Mouse (Mus musculus): Measurements from ENCODE around the gene Prkcz. TPM values are rescaled to one million over a fixed set of nuclear protein-coding genes. Genes with fewer than 3 reads are reported as not detected.
A peak's percentile ranks its signal among the peaks of the same experiment; 100 is the strongest.
"Not testable (repeated sequence)": the region's sequence is repeated elsewhere in the genome, so short reads cannot be mapped to it uniquely, and the experiment has no call there.

Gene Prkcz
- polyA plus RNA-seq, 1 experiment from 2014 or later = 8.3 TPM

- 83% methylated on average over 6 of the region's 6 CpGs for WGBS
- Histone ChIP-seq H3K4me3 (no peak overlapping the region), H3K27ac (ENCODE audit: poor library complexity, severe bottlenecking) (no peak overlapping the region), H3K27me3 (replicated peaks) (no peaks in the 10 kb centered on the region), H3K4me2 (no peak overlapping the region), H3K9ac (no peak overlapping the region), H3K9me3 (replicated peaks) (no peaks in the 10 kb centered on the region), H3K4me1 (replicated peaks) (peaks cover 22% of the 10 kb centered on the region), H3K36me3 (peaks cover 26% of the 10 kb centered on the region)
- ATAC-seq (ENCODE audit: insufficient number of reproducible peaks, low FRiP score) = no peak
These were observed 108.9 kb downstream of the Prkcz start for GRCm38 (mm10) chr4:155252253-155252652.

DNA sequence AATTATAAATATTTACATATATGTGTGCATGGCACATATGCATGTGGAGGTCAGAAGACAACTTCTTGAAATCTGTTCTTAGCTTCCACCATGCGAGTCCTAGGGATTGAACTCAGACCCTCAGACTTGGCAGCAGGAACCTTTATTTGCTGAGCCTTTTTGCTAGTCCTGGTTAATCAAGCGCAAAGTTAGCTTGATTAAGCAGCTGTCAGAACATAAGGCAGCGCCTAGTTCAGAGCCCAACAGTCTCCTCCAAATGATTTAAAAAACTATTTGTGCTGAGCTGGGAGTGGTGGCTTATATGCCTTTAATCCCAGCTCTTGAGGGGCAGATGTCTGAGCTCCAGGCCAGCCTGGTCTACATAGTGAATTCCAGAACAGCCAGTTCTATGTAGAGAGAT is 110.0 kb downstream of the Prkcz start:
- WGBS = 81% methylated on average over 3 of the region's 3 CpGs
- no peaks in the 10 kb centered on the region for H3K27me3 ChIP-seq (replicated peaks)
- no peak for ATAC-seq (ENCODE audit: insufficient number of reproducible peaks, low FRiP score)
- H3K27ac ChIP-seq (ENCODE audit: poor library complexity, severe bottlenecking) = peak overlapping the region; percentile 96; the same call in 1 of the 2 replicates
- peak overlapping the region; percentile 82 for H3K9ac ChIP-seq
- peaks cover 17% of the 10 kb centered on the region for H3K36me3 ChIP-seq
- H3K4me3 ChIP-seq = peak overlapping the region; percentile 59; the same call in 1 of the 2 replicates
- H3K4me1 ChIP-seq (replicated peaks) = peaks cover 29% of the 10 kb centered on the region
- H3K9me3 ChIP-seq (replicated peaks) = no peaks in the 10 kb centered on the region
- peak overlapping the region; percentile 93 for H3K4me2 ChIP-seq

- Histone ChIP-seq H3K9ac (peak overlapping the region; percentile 82), H3K36me3 (peaks cover 14% of the 10 kb centered on the region), H3K27ac (ENCODE audit: poor library complexity, severe bottlenecking) (peak overlapping the region; percentile 96), H3K27me3 (replicated peaks) (no peaks in the 10 kb centered on the region), H3K4me2 (peak overlapping the region; percentile 93), H3K9me3 (replicated peaks) (no peaks in the 10 kb centered on the region), H3K4me3 (peak overlapping the region; percentile 59), H3K4me1 (replicated peaks) (peaks cover 33% of the 10 kb centered on the region)
- 14% methylated on average over 23 of the region's 23 CpGs for WGBS
- no peak for ATAC-seq (ENCODE audit: insufficient number of reproducible peaks, low FRiP score)
These were observed 110.6 kb downstream of the Prkcz start for GRCm38 (mm10) chr4:155250361-155251117.

DNA sequence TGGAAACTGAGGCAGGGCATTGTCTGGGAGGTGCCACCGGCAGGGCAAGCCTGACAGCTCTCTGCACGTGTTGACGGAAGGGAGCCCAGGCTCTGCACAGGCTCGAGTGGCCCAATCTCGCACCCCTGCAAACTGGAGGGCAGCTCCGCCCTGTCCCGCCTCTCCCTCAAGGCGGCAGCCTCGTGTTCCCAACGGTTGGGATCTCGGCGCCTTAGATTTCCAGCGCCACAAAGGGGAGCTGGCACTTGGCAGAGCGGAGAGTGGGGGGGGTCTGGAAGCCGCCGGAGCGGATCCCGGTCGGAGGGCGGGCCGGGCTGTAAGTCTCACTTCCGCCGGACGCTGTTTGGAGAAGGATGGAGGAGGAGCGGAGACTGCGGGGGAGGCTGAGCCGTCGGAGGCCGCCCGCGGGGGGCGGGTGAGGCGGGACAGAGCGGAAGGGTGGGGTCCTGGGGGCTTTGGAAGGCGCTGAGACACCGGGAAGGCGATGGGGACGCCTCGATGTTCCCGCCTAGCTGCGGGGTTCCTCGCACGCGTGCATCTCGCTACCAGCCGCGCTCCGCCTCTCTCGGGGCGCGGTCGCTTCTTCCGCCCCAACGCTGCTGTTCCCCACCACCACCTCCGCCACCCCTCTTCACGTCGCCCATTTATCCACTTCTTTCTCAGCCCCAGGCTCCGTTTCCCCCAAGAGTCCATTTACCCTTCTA is 111.4 kb downstream of the Prkcz start, which contains the start of gene Faap20:
Gene Faap20 (plus strand): TSS at position 155 of the 704 bp plus-strand sequence.
- Histone ChIP-seq H3K36me3 (peaks cover 14% of the 10 kb centered on the region), H3K4me1 (replicated peaks) (peaks cover 33% of the 10 kb centered on the region), H3K9ac (peak within 1 kb of the TSS; percentile 82), H3K9me3 (replicated peaks) (no peaks in the 10 kb centered on the region), H3K4me3 (peak within 1 kb of the TSS; percentile 59), H3K4me2 (peak within 1 kb of the TSS; percentile 93), H3K27me3 (replicated peaks) (no peaks in the 10 kb centered on the region), H3K27ac (ENCODE audit: poor library complexity, severe bottlenecking) (peak within 1 kb of the TSS; percentile 96)
- peak; percentile 89 for ATAC-seq (ENCODE audit: insufficient number of reproducible peaks, low FRiP score)
- WGBS = under 1% methylated on average over 50 of the region's 58 CpGs

DNA sequence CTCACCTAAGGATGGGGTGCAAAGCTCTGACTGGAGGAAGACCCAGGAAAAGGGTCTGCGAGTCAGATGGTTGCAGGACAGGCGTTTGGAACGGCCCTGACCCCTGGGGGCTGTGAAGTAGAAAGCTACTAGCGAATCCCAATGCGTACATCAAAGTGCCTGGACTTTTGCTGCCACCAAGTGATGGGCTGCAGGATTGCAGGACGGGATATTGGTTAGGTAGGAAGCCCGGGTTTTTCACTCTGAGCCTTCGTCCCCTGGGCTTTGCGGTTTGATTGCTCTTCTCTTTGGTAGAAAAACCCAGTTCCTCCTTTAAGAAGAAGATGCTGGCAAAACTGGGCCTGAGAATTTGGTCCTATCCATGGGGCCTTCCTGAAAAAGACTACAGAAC is 111.9 kb downstream of the Prkcz start:
- peak; percentile 78 for ATAC-seq (ENCODE audit: insufficient number of reproducible peaks, low FRiP score)
- peaks cover 12% of the 10 kb centered on the region for H3K36me3 ChIP-seq
- peak overlapping the region; percentile 82 for H3K9ac ChIP-seq
- peak overlapping the region; percentile 96 for H3K27ac ChIP-seq (ENCODE audit: poor library complexity, severe bottlenecking)
- H3K4me3 ChIP-seq = peak overlapping the region; percentile 59
- under 1% methylated on average over 9 of the region's 9 CpGs for WGBS
- no peaks in the 10 kb centered on the region for H3K9me3 ChIP-seq (replicated peaks)
- H3K4me2 ChIP-seq = peak overlapping the region; percentile 93
- H3K27me3 ChIP-seq (replicated peaks) = no peaks in the 10 kb centered on the region
- H3K4me1 ChIP-seq (replicated peaks) = peaks cover 35% of the 10 kb centered on the region

DNA sequence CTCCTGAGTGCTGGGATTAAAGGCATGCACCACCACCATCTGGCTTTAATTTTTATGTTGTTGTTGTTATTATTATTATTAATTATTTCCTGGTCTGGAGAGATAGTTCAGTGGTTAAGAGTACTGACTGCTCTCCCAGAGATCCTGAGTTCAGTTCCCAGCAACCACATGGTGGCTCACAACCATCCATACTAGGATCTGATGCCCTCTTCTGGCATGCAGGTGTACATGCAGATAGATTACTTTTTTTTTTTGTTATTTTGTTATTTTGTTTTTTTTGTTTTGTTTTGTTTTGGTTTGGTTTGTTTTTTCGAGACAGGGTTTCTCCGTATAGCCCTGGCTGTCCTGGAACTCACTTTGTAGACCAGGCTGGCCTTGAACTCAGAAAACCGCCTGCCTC is 113.1 kb downstream of the Prkcz start:
- ATAC-seq (ENCODE audit: insufficient number of reproducible peaks, low FRiP score); H3K36me3 ChIP-seq; H3K4me2 ChIP-seq; H3K4me3 ChIP-seq; H3K27ac ChIP-seq (ENCODE audit: poor library complexity, severe bottlenecking); H3K9me3 ChIP-seq (replicated peaks); H3K27me3 ChIP-seq (replicated peaks); H3K9ac ChIP-seq: not testable (repeated sequence)
- peaks cover 35% of the 10 kb centered on the region for H3K4me1 ChIP-seq (replicated peaks)
- 84% methylated on average over 3 of the region's 3 CpGs for WGBS

DNA sequence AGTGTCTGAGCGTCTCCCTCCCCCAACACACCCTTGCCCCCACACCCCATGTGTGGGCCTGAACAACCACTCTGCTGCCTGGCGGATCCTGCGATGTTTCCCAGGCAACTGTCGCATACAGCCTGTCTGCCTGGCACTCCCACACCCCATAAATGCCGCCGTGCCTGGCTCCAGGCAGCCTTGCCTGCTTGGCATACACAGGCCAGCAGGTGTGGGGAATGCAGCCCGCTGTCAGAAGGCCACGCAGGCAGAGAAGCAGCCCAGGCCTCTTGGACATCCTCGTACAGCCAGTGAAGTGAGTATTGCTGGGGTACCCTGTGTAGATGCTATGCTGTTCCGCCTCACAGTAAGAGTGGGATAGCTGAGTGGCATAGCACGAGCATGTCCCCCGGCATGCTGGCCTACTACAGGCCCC is 114.5 kb downstream of the Prkcz start:
- WGBS = 74% methylated on average over 12 of the region's 12 CpGs
- 0 out of 2 replicates have a peak overlapping the region, but pooled peaks have one; percentile 8 for H3K9ac ChIP-seq
- peaks cover 37% of the 10 kb centered on the region for H3K4me1 ChIP-seq (replicated peaks)
- H3K27ac ChIP-seq (ENCODE audit: poor library complexity, severe bottlenecking) = no peak overlapping the region
- H3K27me3 ChIP-seq (replicated peaks) = no peaks in the 10 kb centered on the region
- H3K36me3 ChIP-seq = no peaks in the 10 kb centered on the region
- ATAC-seq (ENCODE audit: insufficient number of reproducible peaks, low FRiP score) = no peak
- H3K4me3 ChIP-seq = no peak overlapping the region
- H3K4me2 ChIP-seq = no peak overlapping the region
- H3K9me3 ChIP-seq (replicated peaks) = no peaks in the 10 kb centered on the region

DNA sequence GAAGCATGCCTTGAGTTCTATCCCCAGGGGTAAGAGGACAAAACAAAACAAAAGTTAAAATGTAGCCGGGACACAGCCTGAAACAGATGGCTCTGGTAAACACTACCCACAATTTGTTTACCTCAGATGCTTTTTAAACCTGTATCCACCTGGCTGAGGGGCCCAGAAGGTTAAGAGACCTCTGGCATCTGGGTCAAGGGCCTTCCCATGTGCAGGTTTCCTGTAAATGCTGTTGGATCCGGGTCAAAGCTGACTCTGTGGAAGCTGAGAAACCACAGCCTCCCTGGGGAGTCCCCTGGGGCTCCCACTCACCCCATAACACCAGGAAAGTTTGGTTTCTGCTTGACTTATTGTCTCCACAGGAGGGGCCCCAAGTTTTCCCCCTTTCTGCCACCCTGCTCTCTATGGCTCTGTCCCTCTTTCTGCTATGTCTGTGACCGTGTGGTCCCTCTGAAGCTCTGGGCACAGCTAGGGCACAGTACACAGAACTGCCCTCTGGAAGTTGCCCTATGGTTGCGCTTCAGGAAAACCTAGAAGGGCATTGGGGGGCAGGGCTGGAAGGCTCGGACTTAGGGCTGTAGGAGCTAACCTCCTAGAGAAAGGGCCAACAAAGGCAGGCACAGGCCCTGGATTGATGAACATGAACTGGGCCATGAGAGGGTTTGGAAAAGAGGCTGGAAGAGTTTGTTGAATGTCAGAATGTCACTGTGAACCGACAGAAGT is 115.2 kb downstream of the Prkcz start:
- Histone ChIP-seq H3K4me3 (no peak overlapping the region), H3K27ac (ENCODE audit: poor library complexity, severe bottlenecking) (no peak overlapping the region), H3K27me3 (replicated peaks) (no peaks in the 10 kb centered on the region), H3K9ac (peak overlapping the region; percentile 34; the same call in 1 of the 2 replicates), H3K36me3 (no peaks in the 10 kb centered on the region), H3K9me3 (replicated peaks) (no peaks in the 10 kb centered on the region), H3K4me1 (replicated peaks) (peaks cover 32% of the 10 kb centered on the region), H3K4me2 (no peak overlapping the region)
- no peak for ATAC-seq (ENCODE audit: insufficient number of reproducible peaks, low FRiP score)
- WGBS = 49% methylated on average over 6 of the region's 6 CpGs

DNA sequence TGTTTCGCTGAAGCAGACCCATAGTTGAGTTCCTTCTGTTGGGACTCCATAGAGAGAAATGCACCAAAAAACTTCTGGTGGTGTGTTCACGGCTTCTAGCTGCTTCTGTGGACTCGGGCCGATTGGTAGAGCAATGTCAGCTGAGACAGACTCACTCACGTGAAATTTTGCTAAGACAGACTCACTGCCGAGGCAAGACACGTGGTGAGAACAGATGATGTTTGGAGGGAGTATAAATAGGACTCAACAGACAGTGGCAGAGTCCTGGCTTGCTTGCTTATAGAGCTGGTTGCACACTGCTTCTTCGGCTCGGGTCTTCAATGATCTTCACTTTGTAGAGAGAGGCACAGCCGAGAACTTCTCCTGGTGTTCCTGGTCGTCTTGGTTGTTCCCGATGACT is 117.9 kb downstream of the Prkcz start:
- H3K27me3 ChIP-seq (replicated peaks) = no peaks in the 10 kb centered on the region
- H3K4me1 ChIP-seq (replicated peaks) = peaks cover 30% of the 10 kb centered on the region
- no peak for ATAC-seq (ENCODE audit: insufficient number of reproducible peaks, low FRiP score)
- no peak overlapping the region for H3K27ac ChIP-seq (ENCODE audit: poor library complexity, severe bottlenecking)
- no peaks in the 10 kb centered on the region for H3K9me3 ChIP-seq (replicated peaks)
- no peak overlapping the region for H3K4me2 ChIP-seq
- H3K9ac ChIP-seq = no peak overlapping the region
- H3K4me3 ChIP-seq = no peak overlapping the region
- 83% methylated on average over 12 of the region's 12 CpGs for WGBS
- H3K36me3 ChIP-seq = no peaks in the 10 kb centered on the region

GRCm38 (mm10) chr4:155242292-155242691 is 118.9 kb downstream of the Prkcz start:
- no peak overlapping the region for H3K27ac ChIP-seq (ENCODE audit: poor library complexity, severe bottlenecking)
- H3K4me1 ChIP-seq (replicated peaks) = peaks cover 34% of the 10 kb centered on the region
- no peak overlapping the region for H3K9ac ChIP-seq
- no peak overlapping the region for H3K4me3 ChIP-seq
- no peak overlapping the region for H3K4me2 ChIP-seq
- H3K9me3 ChIP-seq (replicated peaks) = no peaks in the 10 kb centered on the region
- no peak for ATAC-seq (ENCODE audit: insufficient number of reproducible peaks, low FRiP score)
- H3K27me3 ChIP-seq (replicated peaks) = no peaks in the 10 kb centered on the region
- no peaks in the 10 kb centered on the region for H3K36me3 ChIP-seq
- WGBS = 86% methylated on average over 5 of the region's 5 CpGs

GRCm38 (mm10) chr4:155241789-155242188 is 119.4 kb downstream of the Prkcz start:
- Histone ChIP-seq H3K27me3 (replicated peaks) (no peaks in the 10 kb centered on the region), H3K9me3 (replicated peaks) (no peaks in the 10 kb centered on the region), H3K4me1 (replicated peaks) (peaks cover 35% of the 10 kb centered on the region), H3K27ac (ENCODE audit: poor library complexity, severe bottlenecking) (no peak overlapping the region), H3K9ac (no peak overlapping the region), H3K4me2 (no peak overlapping the region), H3K4me3 (no peak overlapping the region), H3K36me3 (no peaks in the 10 kb centered on the region)
- no peak for ATAC-seq (ENCODE audit: insufficient number of reproducible peaks, low FRiP score)
- 57% methylated on average over 9 of the region's 9 CpGs for WGBS
